ENCODE assay signal across 17 mouse cellular contexts in the genomic region with DNA sequence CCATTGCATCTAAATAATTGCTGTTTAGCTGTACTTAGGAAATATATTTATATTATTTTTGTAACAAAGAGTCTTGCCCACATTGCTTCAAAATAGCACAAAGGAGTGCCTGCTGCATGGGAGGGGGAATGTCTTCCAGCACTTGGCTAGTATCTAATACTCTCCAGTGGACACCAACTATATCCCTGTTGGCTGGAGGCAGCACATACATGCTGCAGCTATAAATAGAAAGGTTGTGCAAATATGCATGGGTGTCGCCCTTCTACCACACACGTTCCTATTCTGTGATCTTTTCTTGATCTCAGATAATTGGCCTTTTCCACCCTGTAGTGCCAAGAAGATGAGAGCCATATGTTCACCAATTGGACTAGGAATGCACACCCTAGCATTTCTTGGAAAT.
"Had no signal": no experiment of that assay in that cellular context is flagged by ENCODE, and none has a peak within 500 bp of the region (broad histone marks: within the 10 kb centered on the region; RNA-seq: fewer than 3 reads in every experiment).

No protein-coding gene starts in this region.

- H3K27ac ChIP-seq: hindbrain, postnatal 0 days; limb, embryonic 12.5 days; liver, embryonic 13.5 days; macrophage; midbrain, embryonic 12.5 days; stomach, embryonic 15.5 days had no signal

- ATAC-seq: hindbrain, postnatal 0 days; liver, postnatal 0 days had no signal

- H3K4me1 ChIP-seq: liver, embryonic 13.5 days; midbrain, embryonic 12.5 days had no signal

- H3K36me3 ChIP-seq: limb, embryonic 12.5 days; liver, embryonic 13.5 days; midbrain, embryonic 12.5 days; stomach, embryonic 15.5 days had no signal

- H3K9me3 ChIP-seq: limb, embryonic 12.5 days; liver, embryonic 13.5 days; megakaryocyte, embryonic 14.5 days; midbrain, embryonic 12.5 days; stomach, embryonic 15.5 days had no signal

- DNase-seq: kidney, adult 11 months; kidney, adult 9 months; kidney, postnatal 36 days; layer of hippocampus, adult 9-11 months; layer of hippocampus, postnatal 36 days; liver; liver, embryonic 13.5 days; liver, postnatal 0 days; right cerebral cortex, postnatal 4 days; spleen, adult 18-20 months; thymus, postnatal 36 days had no signal

- H3K27me3 ChIP-seq: limb, embryonic 12.5 days; liver, embryonic 13.5 days; megakaryocyte, embryonic 14.5 days; midbrain, embryonic 12.5 days; stomach, embryonic 15.5 days had no signal

- H3K9ac ChIP-seq: limb, embryonic 12.5 days; liver, embryonic 13.5 days; liver, postnatal 0 days; midbrain, embryonic 12.5 days; stomach, embryonic 15.5 days had no signal

- H3K4me2 ChIP-seq: limb, embryonic 12.5 days; liver, embryonic 13.5 days; midbrain, embryonic 12.5 days; stomach, embryonic 15.5 days had no signal

- H3K4me3 ChIP-seq: limb, embryonic 12.5 days; liver, embryonic 13.5 days; megakaryocyte, embryonic 14.5 days; midbrain, embryonic 12.5 days; stomach, embryonic 15.5 days had no signal
